Mouse (Mus musculus): ENCODE measurements at regions not wholly inside any gene's neighbourhood (a gene's known extent, or its start where the extent isn't known, plus 50 kb on each side); places are given as distances from the start of the nearest gene placed in this dataset.
"Not testable (repeated sequence)": the region's sequence is repeated elsewhere in the genome, so short reads cannot be mapped to it uniquely, and the experiment has no call there.

- DNase-seq (ENCODE audit: low spot score), result peak; percentile 62
These were observed 66.7 kb upstream of the Chmp2b start for GRCm38 (mm10) chr16:65629186-65629585.

- no peak for DNase-seq (ENCODE audit: low spot score)
These were observed 69.2 kb upstream of the Chmp2b start for GRCm38 (mm10) chr16:65631680-65632079.

- DNase-seq (ENCODE audit: low spot score), result not testable (repeated sequence)
These were observed 84.2 kb upstream of the Chmp2b start for GRCm38 (mm10) chr16:65646741-65647140.

GRCm38 (mm10) chr16:65649061-65649460 lies 86.5 kb upstream of the Chmp2b start:
- DNase-seq (ENCODE audit: low spot score), result no peak

GRCm38 (mm10) chr16:65655490-65655889 lies 93.0 kb upstream of the Chmp2b start:
- no peak for DNase-seq (ENCODE audit: low spot score)

- no peak for DNase-seq (ENCODE audit: low spot score)
These were observed 95.3 kb upstream of the Chmp2b start for GRCm38 (mm10) chr16:65657829-65658228.

GRCm38 (mm10) chr16:65664787-65665186 lies 102.3 kb upstream of the Chmp2b start:
- no peak for DNase-seq (ENCODE audit: low spot score)

- no peak for DNase-seq (ENCODE audit: low spot score)
These were observed 109.6 kb upstream of the Chmp2b start for GRCm38 (mm10) chr16:65672116-65672515.

GRCm38 (mm10) chr16:65683089-65683488 lies 120.6 kb upstream of the Chmp2b start:
- no peak for DNase-seq (ENCODE audit: low spot score)

GRCm38 (mm10) chr16:65683703-65684320 lies 121.3 kb upstream of the Chmp2b start:
- DNase-seq (ENCODE audit: low spot score), result no peak

GRCm38 (mm10) chr16:65693626-65694025 lies 121.4 kb upstream of the Vgll3 start:
- DNase-seq (ENCODE audit: low spot score), result no peak

GRCm38 (mm10) chr16:65715631-65716030 lies 99.4 kb upstream of the Vgll3 start:
- DNase-seq (ENCODE audit: low spot score), result no peak

- no peak for DNase-seq (ENCODE audit: low spot score)
These were observed 96.1 kb upstream of the Vgll3 start for GRCm38 (mm10) chr16:65718791-65719472.

GRCm38 (mm10) chr16:65720953-65721352 lies 94.1 kb upstream of the Vgll3 start:
- DNase-seq (ENCODE audit: low spot score), result no peak

GRCm38 (mm10) chr16:65725559-65726269 lies 89.3 kb upstream of the Vgll3 start:
- DNase-seq (ENCODE audit: low spot score), result no peak

- no peak for DNase-seq (ENCODE audit: low spot score)
These were observed 88.8 kb upstream of the Vgll3 start for GRCm38 (mm10) chr16:65726289-65726688.

GRCm38 (mm10) chr16:65729322-65729721 lies 85.7 kb upstream of the Vgll3 start:
- no peak for DNase-seq (ENCODE audit: low spot score)

GRCm38 (mm10) chr16:65739652-65740051 lies 75.4 kb upstream of the Vgll3 start:
- DNase-seq (ENCODE audit: low spot score), result no peak

- no peak for DNase-seq (ENCODE audit: low spot score)
These were observed 72.1 kb upstream of the Vgll3 start for GRCm38 (mm10) chr16:65742951-65743350.

GRCm38 (mm10) chr16:65755667-65756066 lies 59.4 kb upstream of the Vgll3 start:
- DNase-seq (ENCODE audit: low spot score), result no peak
